19 mouse cellular contexts compared by ENCODE assay signal in the genomic region with DNA sequence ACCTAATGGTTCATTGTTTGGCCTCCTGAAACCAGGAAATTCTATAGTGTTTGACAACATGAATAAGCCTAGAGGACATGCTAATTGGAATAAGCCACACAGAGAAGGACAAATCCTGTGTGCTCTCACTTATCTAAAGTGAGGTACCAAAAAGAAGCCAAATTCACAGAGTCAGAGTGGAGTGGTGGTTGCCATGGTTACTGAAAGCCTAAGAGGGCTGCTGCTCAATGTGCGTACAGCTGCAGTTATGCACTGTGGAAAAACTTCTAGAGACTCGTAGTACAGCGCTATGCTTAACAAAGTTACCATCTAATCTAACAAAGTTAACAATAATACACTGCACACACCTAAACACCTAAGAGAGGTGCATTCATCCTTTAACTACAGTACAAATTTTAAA.
DNase-seq lines count a peak whose midpoint lies in the region; ATAC-seq lines count a peak whose summit lies in the region.
"Had no signal": no experiment of that assay in that cellular context is flagged by ENCODE, and none has a peak within 500 bp of the region (broad histone marks: within the 10 kb centered on the region; RNA-seq: fewer than 3 reads in every experiment).

No protein-coding gene starts in this region.

- H3K9me3 ChIP-seq in hindbrain, embryonic 16.5 days (ENCODE audit: control insufficient read depth, low read length) = no peaks in the 10 kb centered on the region
- no peaks in the 10 kb centered on the region for H3K9me3 ChIP-seq in hindbrain, embryonic 12.5 days (replicated peaks)
- no peaks in the 10 kb centered on the region for H3K9me3 ChIP-seq in neural tube, embryonic 15.5 days (replicated peaks)
- H3K9me3 ChIP-seq in embryonic facial prominence, embryonic 14.5 days (ENCODE audit: control insufficient read depth, low read length) = no peaks in the 10 kb centered on the region

- H3K36me3 ChIP-seq in hindbrain, embryonic 16.5 days (ENCODE audit: control insufficient read depth, insufficient read depth, low read length) = no peaks in the 10 kb centered on the region
- H3K36me3 ChIP-seq in hindbrain, embryonic 12.5 days = no peaks in the 10 kb centered on the region
- no peaks in the 10 kb centered on the region for H3K36me3 ChIP-seq in neural tube, embryonic 15.5 days
- no peaks in the 10 kb centered on the region for H3K36me3 ChIP-seq in embryonic facial prominence, embryonic 14.5 days (ENCODE audit: control insufficient read depth, insufficient read depth, low read length)

- no peak for DNase-seq in neural tube, embryonic 10.5 days (ENCODE audit: extremely low spot score, low spot score)
- DNase-seq in embryonic facial prominence, embryonic 14.5 days (ENCODE audit: low spot score) = peak; percentile 37
- DNase-seq in telencephalon, adult 2 months (ENCODE audit: low read depth, low spot score) = peak; percentile 83
- DNase-seq in testis, postnatal 10 days (ENCODE audit: low spot score) = no peak
- DNase-seq: cerebellum, adult 2 months; gastrocnemius, postnatal 36 days; heart, postnatal 36 days; kidney, adult 11 months; kidney, postnatal 36 days; layer of hippocampus, postnatal 36 days; retina, postnatal 1 day; thymus, adult 2 months had no signal

- H3K4me1 ChIP-seq in hindbrain, embryonic 16.5 days (ENCODE audit: control insufficient read depth, insufficient read depth, low read depth, low read length) = peaks cover 7% of the 10 kb centered on the region
- peaks cover 8% of the 10 kb centered on the region; the same call in 1 of the 2 replicates for H3K4me1 ChIP-seq in hindbrain, embryonic 12.5 days
- peaks cover 22% of the 10 kb centered on the region for H3K4me1 ChIP-seq in neural tube, embryonic 15.5 days
- 0 out of 2 replicates have a peak, but pooled peaks cover 6% of the 10 kb centered on the region for H3K4me1 ChIP-seq in embryonic facial prominence, embryonic 14.5 days (ENCODE audit: control insufficient read depth, insufficient read depth, low read length)
- H3K4me1 ChIP-seq: megakaryocyte, embryonic 14.5 days had no signal

- H3K27ac ChIP-seq in hindbrain, embryonic 16.5 days (ENCODE audit: low read depth, low read length) = no peak overlapping the region
- H3K27ac ChIP-seq in hindbrain, embryonic 12.5 days = no peak overlapping the region
- no peak overlapping the region for H3K27ac ChIP-seq in neural tube, embryonic 15.5 days (replicated peaks)
- H3K27ac ChIP-seq in embryonic facial prominence, embryonic 14.5 days (replicated peaks; ENCODE audit: low read depth, low read length) = no peak overlapping the region

- 47% methylated on average over 3 of the region's 3 CpGs for WGBS in hindbrain, embryonic 16.5 days
- 62% methylated on average over 3 of the region's 3 CpGs for WGBS in hindbrain, embryonic 12.5 days
- 44% methylated on average over 3 of the region's 3 CpGs for WGBS in neural tube, embryonic 15.5 days
- WGBS in embryonic facial prominence, embryonic 14.5 days = 58% methylated on average over 3 of the region's 3 CpGs

- H3K4me3 ChIP-seq in hindbrain, embryonic 16.5 days (ENCODE audit: low read length) = no peak overlapping the region
- no peak overlapping the region for H3K4me3 ChIP-seq in hindbrain, embryonic 12.5 days
- no peak overlapping the region for H3K4me3 ChIP-seq in neural tube, embryonic 15.5 days (replicated peaks)
- H3K4me3 ChIP-seq in embryonic facial prominence, embryonic 14.5 days (ENCODE audit: low read depth, low read length) = no peak overlapping the region
- H3K4me3 ChIP-seq: megakaryocyte, embryonic 14.5 days had no signal

- peak; percentile 60; the same call in 1 of the 2 replicates for ATAC-seq in hindbrain, embryonic 16.5 days
- ATAC-seq in hindbrain, embryonic 12.5 days (ENCODE audit: low FRiP score) = no peak
- peak; percentile 66; the same call in 1 of the 2 replicates for ATAC-seq in neural tube, embryonic 15.5 days (ENCODE audit: low FRiP score)
- ATAC-seq in embryonic facial prominence, embryonic 14.5 days (ENCODE audit: low read depth) = no peak

- no peak overlapping the region for H3K4me2 ChIP-seq in hindbrain, embryonic 16.5 days (ENCODE audit: low read length)
- no peak overlapping the region for H3K4me2 ChIP-seq in hindbrain, embryonic 12.5 days (replicated peaks)
- H3K4me2 ChIP-seq in neural tube, embryonic 15.5 days = no peak overlapping the region
- H3K4me2 ChIP-seq in embryonic facial prominence, embryonic 14.5 days (ENCODE audit: low read depth, low read length) = no peak overlapping the region
- H3K4me2 ChIP-seq: heart, embryonic 11.5 days; liver, embryonic 11.5 days had no signal

- H3K9ac ChIP-seq in hindbrain, embryonic 16.5 days (ENCODE audit: low read depth, low read length) = no peak overlapping the region
- no peak overlapping the region for H3K9ac ChIP-seq in hindbrain, embryonic 12.5 days
- H3K9ac ChIP-seq in neural tube, embryonic 15.5 days (replicated peaks) = no peak overlapping the region
- no peak overlapping the region for H3K9ac ChIP-seq in embryonic facial prominence, embryonic 14.5 days (ENCODE audit: low read depth, low read length)

- no peaks in the 10 kb centered on the region for H3K27me3 ChIP-seq in hindbrain, embryonic 16.5 days (replicated peaks; ENCODE audit: control insufficient read depth, insufficient read depth, low read length)
- no peaks in the 10 kb centered on the region for H3K27me3 ChIP-seq in hindbrain, embryonic 12.5 days
- H3K27me3 ChIP-seq in neural tube, embryonic 15.5 days (replicated peaks) = 0 out of 2 replicates have a peak, but pooled peaks cover 7% of the 10 kb centered on the region
- no peaks in the 10 kb centered on the region for H3K27me3 ChIP-seq in embryonic facial prominence, embryonic 14.5 days (replicated peaks; ENCODE audit: control insufficient read depth, insufficient read depth, low read length)
- H3K27me3 ChIP-seq: CH12.LX; megakaryocyte, embryonic 14.5 days had no signal

Comparison
In these comparisons a context has a peak if more than half of its experiments do, and no peak if none do; other contexts are left out.
1. ATAC-seq: peak in hindbrain, embryonic 16.5 days (single experiment) and neural tube, embryonic 15.5 days (single experiment); none in hindbrain, embryonic 12.5 days (single experiment) and embryonic facial prominence, embryonic 14.5 days (single experiment).
2. DNase-seq: peak in embryonic facial prominence, embryonic 14.5 days (single experiment) and telencephalon, adult 2 months (single experiment); none in neural tube, embryonic 10.5 days (single experiment) and testis, postnatal 10 days (single experiment).